Mouse (Mus musculus) frontal cortex, postnatal 36 days (tissue): ENCODE results near the gene Trim65.

Experiments
- DNase-seq, 2 experiments: peaks; one replicate each; pipeline ENCODE4 v3.0.0; 2022; ENCODE audit warnings: low spot score in 2 of 2

The Trim65 gene

DNA sequence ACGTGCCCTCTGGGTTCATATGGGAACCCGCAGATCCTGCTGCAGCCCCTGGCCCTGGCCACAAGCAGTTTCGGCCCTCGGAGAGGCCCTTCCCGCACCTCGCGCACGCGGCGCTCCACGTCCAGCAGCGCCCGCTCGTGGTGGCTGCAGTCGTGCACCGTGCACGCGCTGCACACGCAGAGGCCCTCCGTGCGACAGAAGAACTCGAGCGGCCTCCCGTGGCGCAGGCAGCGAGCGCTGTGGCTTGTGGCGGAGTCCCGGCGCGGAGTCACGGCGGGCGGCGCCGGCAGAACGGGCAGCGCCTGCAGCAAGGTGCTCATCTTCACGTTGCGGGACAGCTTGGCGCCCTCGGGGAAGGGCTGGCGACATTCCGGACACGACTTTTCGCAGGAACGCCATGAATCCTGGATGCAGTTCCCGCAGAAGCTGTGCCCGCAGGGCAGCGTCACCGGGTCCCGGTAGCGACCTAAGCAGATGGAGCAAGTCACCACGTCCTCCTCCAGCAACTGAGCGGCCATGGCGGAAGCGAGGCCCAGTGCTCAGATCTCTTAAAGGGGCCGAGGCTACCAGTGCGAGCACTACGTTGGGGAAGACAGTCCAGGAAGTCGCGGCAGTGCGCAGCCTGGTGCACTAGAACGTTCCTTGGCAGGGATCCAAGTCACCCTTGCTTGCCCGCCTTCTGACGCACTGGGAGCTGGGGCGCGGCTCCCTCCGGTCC, at the start of gene Trim65:
Trim65 (minus strand) TSS at position 641 of the 718 bp plus-strand sequence.
- DNase-seq: peak; percentile 81 to 86

GRCm38 (mm10) chr11:116178411-116179121, 47.6 kb upstream of the Trim65 start:
- DNase-seq: no peak

GRCm38 (mm10) chr11:116176010-116176409, 45.1 kb upstream of the Trim65 start:
- DNase-seq: no peak

- no peak for DNase-seq
Measured at GRCm38 (mm10) chr11:116174775-116175448, 44.0 kb upstream of the Trim65 start.

GRCm38 (mm10) chr11:116171959-116172358, 41.0 kb upstream of the Trim65 start:
- no peak for DNase-seq

DNA sequence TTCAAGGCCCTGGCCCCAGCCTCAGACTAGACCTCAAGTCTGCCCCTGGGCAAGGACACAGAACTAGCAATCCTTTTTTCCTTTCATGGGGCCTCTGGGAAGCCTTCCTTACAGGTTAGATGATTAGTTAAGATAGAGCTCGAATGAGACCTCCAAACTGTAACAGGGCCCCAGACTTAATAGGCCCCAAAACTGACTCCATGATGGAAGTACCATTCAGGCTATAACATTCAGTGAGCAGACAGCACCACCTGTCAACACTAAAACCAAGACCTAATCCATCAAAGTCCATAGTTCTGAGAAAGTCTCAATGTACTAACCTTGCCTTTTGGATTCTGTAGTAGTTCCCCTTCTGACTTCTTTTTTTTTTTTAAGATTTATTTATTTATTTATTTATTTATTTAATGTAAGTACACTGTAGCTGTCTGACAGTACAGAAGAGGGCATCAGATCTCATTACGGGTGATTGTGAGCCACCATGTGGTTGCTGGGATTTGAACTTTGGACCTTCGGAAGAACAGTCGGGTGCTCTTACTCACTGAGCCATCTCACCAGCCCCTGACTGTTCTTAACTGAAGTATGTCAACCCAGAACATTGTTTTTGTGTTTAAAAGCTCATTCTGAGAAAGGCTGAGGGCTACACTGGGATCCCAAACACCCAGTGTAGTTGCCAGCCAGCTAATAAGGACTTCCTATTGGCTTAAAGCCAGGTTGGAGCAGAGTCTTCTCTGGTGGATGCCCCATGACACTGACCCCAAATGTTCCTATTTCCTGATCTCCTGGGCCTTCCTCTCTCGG, 39.3 kb upstream of the Trim65 start:
- no peak for DNase-seq

DNA sequence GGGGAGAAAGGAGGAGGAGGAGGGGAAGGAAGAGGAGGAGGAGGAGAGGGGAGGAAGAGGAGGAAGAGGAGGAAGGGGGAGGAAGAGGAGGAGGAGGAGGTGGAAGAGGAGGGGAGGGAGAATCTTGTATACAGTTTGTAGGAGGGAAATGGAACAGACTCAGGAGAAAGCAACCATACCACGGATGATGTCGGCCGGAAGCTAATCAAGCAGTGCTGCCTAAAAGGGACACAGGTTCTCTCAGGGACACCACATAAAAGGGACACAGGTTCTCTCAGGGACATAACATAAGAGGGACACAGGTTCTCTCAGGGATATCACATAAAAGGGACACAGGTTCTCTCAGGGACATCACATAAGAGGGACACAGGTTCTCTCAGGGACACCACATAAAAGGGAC, 38.3 kb upstream of the Trim65 start:
- DNase-seq: no peak

- DNase-seq: peak; percentile 96 to 98
Measured at GRCm38 (mm10) chr11:116167884-116168439, 37.0 kb upstream of the Trim65 start, which contains the start of gene Fbf1. TSS of gene Fbf1 (minus strand) at chr11:116168166.

DNA sequence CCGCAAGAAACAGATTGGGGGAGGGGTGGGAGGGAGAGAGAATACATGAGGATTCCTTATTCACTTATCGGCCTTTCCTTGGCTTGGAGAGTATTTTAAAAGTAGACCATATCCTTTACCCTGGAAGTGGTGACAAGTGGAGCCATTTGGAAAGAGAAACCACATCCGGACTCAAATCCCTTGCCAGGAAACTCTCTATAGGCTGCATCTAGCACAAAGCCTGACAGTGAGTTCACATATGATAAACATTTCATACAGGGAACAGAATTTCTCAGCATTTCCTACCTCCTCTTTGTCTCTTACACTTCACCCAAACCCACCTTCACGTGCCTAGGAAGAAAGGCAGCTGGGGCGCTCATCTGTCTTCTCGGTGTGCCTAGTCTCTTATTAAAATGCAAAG, 36.3 kb upstream of the Trim65 start:
- no peak for DNase-seq

DNA sequence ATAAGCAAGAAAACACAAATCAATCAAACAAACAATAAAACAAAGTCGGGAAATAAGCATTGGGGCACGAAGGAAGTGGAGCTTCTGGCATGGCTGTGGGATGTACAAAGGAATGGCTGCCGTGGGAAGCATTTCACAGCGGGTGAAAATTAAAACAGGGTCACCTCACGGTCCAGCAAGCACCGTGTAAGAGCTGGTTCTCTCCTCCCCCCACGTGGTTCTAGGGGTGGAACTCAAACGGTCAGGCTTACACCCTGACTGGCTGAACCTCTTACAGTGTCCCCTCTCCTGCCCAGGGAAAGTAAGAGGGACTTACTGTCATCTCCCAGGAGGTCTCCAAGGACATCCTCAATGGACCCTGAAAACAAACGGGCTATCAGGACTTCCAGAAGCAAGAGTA, 32.1 kb upstream of the Trim65 start:
- no peak for DNase-seq

DNA sequence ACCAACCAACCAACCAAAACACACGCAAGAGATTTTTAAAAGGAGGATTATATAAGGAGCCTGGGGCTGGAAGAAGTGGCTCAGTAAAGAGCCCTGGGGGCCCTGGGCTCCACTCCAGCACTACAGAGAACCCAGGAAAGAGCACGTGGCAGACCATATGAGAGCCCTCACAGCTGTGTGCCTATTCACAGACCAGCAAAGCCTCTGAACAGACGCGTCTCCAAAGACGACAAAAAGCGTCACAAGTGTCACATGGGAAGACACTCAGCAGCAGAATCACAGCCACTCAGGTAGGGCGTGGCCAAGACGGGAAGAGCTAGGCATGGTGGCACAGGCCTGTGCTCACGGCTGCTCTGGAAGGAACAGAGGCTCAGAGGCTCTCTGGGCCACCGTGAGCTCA, 31.2 kb upstream of the Trim65 start:
- DNase-seq: peak in 1 of 2 experiments; percentile 51

GRCm38 (mm10) chr11:116161312-116161711, 30.4 kb upstream of the Trim65 start:
- DNase-seq: no peak

DNA sequence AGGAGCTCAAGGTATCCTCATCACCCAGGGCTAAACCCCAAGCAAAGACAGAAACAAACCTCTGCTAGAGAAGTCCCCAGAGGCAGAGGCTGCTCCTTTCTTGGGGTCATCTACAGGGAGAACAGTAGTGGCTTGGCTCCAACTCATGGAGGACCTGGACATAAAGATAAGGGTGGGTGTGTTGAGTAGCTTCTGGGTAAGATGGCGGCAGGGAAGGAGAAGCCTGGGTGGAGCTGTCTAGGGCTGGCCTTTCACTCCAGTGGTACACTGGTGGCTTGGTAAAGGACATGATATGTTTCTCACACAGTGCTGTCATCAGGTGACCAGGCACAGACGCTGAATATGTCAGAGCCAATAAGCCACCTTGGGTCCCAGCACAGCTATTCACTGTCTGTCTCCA, 20.0 kb upstream of the Trim65 start:
- DNase-seq: no peak

DNA sequence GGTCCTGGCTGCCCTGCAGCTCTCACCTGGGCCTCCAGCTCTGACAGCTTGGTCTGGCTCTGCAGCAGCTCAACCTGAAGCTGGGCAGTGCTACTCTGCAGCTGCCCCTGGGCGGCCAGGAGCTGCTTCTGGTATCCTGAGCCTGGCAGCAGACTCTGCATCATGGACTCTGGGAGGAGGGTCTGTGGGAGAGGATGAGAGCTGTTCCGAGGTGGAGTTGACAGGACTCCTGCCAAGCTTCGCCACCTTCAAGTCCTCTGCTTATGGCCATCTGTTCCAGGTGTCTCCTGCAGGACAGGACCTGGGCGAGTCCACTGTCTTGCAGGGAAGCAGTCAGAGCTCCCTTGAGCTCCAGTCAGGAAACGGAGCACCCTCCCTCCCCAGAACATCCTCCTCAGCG, 18.4 kb upstream of the Trim65 start:
- no peak for DNase-seq

DNA sequence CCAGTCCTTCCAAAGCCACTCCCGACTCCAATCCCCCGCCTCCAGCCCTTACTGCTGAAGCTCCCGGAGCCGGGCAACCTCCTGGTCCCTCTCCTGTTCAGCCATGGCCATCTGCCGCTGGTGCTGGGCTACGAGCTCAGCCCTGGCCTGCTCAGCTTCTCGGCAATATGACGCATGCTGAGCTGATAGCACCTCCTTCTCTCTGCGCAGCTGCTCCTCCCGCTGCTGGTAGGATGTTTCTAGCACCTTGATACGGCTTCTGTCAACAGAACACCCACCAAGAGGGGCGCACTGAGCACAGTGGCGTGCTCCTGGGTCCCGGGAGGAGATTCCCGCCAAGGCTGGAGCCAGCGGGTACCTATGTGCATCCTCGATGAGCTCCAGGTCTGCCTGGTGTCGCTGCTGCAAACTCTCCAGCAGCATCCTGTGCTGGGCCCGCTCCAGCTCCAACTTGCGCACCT, 17.9 kb upstream of the Trim65 start:
- peak; percentile 65 to 73 for DNase-seq

DNA sequence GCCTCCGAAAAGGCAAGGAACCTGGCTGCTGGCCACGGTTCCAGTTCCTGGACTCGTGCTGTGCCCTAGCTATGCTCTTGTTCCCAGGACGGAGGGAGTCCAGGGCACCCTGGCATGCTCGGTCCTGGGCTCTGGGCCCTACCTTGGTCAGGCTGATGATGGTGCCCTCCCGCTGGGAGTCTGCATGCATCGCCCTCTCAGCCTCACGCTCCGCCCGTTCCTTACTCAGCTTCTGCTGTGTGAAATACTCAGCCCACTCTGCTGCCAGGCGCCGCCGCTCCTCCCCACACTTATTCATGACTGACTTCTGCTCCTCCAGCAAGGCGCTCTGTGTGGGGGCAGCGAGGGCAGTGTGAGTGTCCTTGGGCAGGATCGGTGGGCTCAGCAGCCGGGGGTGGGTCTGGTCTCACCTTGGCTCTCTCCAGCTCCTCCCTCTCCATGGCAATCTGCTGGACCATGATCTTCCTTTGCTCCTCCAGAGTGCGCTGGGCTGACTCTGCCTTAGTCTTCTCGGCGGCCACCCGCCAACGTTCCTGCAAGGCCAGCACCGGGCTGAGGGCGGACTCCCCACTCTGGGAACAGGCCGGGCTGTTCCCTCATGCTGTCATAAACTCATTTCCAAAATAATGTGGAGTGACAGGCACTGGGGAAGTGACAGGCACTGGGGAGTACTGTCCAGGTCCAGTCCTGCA, 15.5 kb upstream of the Trim65 start:
- peak; percentile 79 to 81 for DNase-seq

DNA sequence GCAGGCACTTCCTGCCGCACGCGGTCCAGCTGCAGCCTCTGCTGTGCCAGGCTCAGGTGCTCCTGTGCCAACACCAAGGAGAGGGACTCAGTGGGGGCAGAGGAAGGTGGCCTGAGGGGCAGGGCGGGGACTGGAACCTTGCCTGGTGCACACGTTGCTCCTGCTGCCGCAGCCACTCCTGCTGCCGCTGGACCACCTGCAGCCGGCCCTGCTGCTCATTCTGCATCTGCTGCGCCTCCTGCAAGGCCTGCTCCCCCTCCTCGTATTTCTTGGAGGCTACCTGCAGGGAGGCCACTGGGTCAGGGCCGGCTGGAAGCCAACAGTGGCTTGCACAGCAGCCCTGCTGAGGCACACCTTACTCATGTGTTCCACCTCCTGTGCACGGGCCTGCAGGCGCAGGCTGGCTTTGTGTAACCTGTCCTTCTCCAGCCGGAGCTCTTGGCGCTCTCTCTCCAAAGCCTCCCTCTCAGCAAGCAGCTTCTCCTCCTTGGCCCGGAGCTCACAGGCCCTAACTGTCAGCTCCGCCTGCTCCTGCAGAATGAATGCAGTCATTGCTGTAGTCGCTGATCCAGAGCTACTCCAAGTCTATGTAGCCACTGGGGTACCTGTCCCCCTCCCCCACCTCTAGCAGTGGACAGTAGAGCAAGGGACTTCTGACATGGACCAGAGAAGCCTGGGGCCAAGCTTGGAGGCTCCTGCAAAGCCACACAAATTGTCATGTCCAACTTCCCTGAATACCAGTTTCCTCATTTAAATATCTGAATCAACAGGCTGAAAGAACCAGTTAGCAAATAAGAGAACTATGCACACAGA, 14.8 kb upstream of the Trim65 start:
- DNase-seq: no peak

- no peak for DNase-seq
Measured at GRCm38 (mm10) chr11:116143468-116143867, 12.5 kb upstream of the Trim65 start.

DNA sequence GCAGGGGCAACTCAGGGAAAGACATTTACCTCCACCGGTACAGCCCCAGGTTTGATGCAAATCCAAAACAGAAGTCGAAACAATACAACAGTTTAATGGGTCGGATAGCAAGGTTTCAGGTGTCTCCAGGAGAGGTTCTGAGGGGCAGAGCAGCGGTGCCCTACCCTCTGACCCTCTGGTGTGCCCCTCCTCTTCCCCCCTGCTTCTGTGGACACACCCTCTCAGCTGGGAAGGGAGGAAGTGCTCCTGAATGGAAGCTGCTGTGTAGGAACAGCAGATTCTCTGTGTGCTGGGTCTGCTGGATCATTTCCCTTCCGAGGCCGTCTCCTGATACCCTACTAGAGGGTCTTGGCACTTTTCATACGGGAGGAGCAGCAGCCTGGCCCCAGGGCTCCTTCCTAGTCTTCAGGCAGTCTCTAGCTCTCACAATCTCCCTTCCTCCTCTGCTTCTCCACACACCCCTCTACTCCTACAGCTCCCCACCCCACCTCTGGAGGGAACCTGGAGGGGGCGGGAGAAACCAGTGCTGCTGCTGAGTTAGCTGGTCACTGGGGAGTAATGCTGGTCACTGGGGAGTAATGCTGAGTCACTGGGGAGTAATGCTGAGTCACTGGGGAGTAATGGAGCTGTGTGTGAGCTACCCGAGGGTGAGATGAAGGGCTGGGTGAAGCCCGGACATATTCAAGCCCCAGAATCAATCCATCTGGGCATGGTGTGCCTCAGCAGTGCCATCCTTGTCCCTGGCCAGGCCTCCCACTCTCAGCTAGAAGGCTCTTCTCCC, 11.5 kb upstream of the Trim65 start:
- DNase-seq: no peak
